Mouse (Mus musculus): ENCODE data around the gene V1rd19.
"Not testable (repeated sequence)": the region's sequence is repeated elsewhere in the genome, so short reads cannot be mapped to it uniquely, and the experiment has no call there.

V1rd19 gene

DNA sequence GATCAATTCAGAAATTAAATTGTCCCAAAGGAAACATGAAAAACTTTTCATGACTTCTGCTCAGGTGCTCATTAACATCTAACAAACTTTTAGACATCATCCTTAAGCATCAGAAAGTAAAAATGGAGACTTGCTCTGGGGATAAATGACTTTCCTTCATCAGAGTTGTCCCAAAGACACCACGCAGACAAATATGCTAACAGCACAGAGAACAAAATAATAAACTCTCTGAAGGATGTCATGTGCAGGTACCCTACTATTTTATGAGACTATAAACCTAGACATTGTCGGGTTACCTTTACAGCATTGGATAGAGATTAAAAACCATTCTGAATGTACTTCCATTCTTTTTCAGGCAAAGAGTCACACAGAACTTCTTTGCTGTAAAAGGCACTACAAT is at the start of gene V1rd19:
TSS of gene V1rd19 (plus strand) at position 301 of the 400 bp plus-strand sequence.
- CTCF ChIA-PET, result no interaction called here

DNA sequence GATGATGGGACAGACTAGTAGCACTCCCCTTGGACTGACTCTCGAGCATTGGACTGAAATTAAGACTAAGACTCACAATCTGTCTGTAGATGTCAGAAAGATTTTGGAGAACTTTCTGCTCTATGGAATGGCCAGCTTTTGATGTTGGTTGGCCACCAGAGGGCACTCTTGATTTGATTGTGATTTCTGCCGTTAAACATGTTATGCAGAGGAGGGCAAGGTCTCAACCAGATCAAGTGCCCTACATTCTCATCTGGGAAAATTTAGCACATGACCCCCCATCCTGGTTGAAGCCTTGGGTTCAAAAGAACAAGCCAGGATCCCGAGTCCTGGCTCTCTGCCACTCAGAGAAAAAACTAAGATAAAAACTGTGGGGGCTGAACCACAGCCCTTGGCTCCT is 33.4 kb upstream of the V1rd19 start:
- CTCF ChIA-PET, result not testable (repeated sequence)

DNA sequence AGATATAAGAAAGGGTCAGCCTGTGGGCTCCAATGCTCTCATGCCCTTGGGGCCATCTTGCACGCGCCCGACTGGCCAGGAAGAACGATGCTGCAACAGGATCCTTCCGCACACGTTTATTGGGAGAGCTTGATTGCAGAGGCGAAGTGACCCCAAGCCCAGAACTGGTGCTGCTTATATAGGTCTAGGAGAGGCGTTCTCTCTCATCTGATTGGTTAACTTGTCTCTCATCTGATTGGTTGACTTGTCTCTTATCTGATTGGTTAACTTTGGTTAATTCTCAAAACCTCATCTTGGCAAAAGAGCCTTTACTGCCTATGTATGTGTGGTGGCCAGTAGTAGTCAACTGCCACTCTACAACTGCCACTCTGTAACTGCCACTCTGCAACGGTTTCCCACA is 27.2 kb upstream of the V1rd19 start, which contains the start of gene Vmn1r181:
TSS of gene Vmn1r181 (plus strand) at position 301 of the 400 bp plus-strand sequence.
- CTCF ChIA-PET, result not testable (repeated sequence)

DNA sequence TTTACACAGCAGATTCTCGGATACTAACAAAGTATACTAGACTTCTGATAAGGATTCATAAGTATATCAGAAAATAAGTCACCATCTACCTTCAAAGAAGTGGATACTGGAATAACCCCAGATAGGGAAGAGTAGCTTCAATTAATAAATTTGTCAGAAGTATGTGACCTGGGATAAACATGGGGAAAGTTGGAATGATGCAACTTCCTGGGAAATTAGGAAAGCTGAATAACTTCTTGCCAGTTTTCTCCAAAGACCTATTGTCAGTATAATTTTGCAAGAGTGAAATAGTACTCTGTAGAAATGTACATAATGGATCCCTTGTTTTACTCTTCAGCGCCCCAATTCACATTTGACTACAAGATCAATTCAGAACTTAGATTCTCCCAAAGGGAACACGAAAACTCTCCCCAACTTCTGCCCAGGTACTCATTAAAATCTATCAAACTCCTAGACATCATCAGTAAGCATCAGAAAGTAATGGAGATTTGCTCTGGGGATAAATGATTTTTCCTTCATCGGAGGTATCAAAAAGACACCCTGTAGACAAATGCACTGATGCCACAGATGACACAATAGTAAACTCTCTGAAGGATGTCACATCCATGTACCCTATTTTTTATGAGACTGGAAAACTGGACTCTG is 51.3 kb downstream of the V1rd19 start, which contains the start of gene Vmn1r183:
TSS of gene Vmn1r183 (plus strand) at position 595 of the 645 bp plus-strand sequence.
- CTCF ChIA-PET, result no interaction called here

All from spleen, embryonic (tissue).